Mouse (Mus musculus) spleen, postnatal 36 days (tissue): ENCODE measurements at regions not wholly inside any gene's neighbourhood (a gene's known extent, or its start where the extent isn't known, plus 50 kb on each side); places are given as distances from the start of the nearest gene placed in this dataset.

Experiments used
- DNase-seq, 2 experiments: peaks; one replicate each; pipeline ENCODE4 v3.0.0; 2022; ENCODE audit warnings: low spot score in 2 of 2, mixed read lengths in 1 of 2

DNA sequence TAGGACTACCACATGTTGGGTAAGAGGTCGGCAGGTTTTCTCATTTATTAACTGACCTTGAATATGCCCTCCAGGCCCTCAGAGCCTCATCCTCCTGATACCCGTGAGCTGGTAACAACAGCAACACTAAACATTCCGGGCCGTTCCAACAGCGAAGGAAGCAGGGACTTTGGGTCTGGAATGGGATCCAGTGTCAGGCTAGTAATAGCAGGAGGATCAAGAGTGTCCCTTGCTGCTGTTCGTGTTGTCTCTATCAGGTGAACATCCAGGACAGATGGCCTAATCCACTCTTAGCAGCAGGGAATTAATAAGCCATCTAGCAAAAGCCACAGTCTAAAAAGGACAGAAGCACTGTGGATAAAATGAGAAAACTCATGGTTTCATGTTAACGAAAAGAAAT, 106.7 kb downstream of the Cpeb2 start:
- no peak for DNase-seq

DNA sequence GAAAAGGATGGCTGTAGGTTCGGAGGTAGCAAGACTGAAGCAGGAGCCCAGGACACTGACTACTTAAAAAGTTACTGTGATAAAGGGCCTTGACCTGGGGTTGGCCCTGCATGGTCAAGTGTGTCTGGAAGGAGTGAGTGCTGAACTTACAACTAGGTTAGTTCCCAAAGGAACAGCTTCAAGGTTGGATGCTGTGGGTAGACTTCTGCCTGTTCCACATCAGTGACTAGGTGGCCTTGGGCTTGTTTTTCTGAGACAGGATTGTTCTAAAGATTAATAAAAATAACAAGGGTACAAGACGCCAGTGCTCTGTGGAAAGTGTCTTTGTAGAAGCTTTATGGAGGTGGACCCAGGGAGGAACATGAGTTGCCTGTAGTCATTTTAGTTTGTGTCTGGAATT, 108.5 kb downstream of the Cpeb2 start:
- no peak for DNase-seq

- DNase-seq, result no peak
Measured at GRCm38 (mm10) chr5:43344441-43344840, 111.5 kb downstream of the Cpeb2 start.

DNA sequence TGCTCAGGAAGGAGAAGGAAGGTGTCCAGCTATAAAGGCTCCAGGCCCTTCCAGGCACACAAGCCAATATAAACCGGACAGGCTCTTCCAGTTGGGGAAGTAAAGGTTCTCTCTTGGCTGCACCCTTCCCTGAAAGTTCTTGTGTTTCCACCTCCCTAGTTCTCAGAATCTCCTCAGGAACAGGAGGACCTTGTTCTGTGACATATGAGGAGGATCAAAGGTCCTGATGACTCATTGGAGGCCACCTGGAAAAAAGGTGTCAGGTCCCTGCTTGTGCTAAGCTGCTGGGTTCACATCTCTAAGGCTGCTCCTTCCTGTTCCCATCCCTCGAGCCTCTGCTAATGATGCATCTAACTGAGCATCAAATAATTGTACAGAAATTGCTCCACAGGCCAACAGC, 118.0 kb downstream of the Cpeb2 start:
- no peak for DNase-seq

- no peak for DNase-seq
Measured at GRCm38 (mm10) chr5:43353021-43353990, 120.3 kb downstream of the Cpeb2 start.

GRCm38 (mm10) chr5:43354351-43354942, 121.5 kb downstream of the Cpeb2 start:
- no peak for DNase-seq

- peak; percentile 35 to 48 for DNase-seq
Measured at GRCm38 (mm10) chr5:43355026-43355580, 122.1 kb downstream of the Cpeb2 start.

DNA sequence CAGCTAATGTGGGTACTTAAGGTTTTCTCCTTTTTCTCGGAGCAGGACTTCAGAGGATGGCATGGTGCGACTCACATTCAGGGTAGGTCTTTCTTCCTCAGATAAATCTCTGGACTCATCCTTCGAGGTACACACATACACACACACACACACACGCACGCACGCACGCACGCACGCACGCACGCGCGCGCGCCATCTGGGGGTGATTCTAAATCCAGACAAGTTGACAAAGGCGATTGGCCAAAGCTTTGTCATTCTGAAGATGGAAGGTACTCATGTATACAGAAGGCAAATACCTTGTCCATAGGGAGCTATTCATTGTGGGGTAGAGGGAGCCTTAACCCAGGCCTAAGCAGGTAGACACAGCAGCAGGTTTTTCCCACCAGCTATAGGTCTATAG, 122.9 kb downstream of the Cpeb2 start:
- DNase-seq, result no peak

GRCm38 (mm10) chr5:43357100-43357680, 124.2 kb downstream of the Cpeb2 start:
- no peak for DNase-seq

- no peak for DNase-seq
Measured at GRCm38 (mm10) chr5:43357901-43358300, 124.9 kb downstream of the Cpeb2 start.

GRCm38 (mm10) chr5:43358928-43359765, 126.2 kb downstream of the Cpeb2 start:
- DNase-seq, result no peak

- no peak for DNase-seq
Measured at GRCm38 (mm10) chr5:43360298-43360697, 127.3 kb downstream of the Cpeb2 start.

DNA sequence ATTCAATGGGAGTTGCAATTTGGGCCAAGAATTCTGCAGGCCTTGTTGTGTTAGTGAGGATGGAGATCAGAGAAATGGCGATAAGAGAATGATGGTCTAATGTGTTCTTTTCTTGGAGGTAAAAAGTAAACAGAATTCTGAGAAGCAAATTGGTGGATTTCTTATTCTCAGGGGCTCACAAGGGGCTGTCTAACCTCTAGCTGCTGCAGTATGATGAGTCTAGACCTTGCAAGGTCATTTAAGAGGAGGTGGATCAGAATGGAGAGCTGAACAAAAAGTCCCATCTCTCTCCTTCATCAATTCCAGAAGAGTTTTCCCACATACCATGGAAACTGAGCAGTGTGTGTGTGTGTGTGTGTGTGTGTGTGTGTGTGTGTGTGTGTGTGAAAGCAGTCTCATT, 128.1 kb downstream of the Cpeb2 start:
- DNase-seq, result no peak

- no peak for DNase-seq
Measured at GRCm38 (mm10) chr5:43372385-43372784, 139.4 kb downstream of the Cpeb2 start.

- no peak for DNase-seq
Measured at GRCm38 (mm10) chr5:43384689-43385375, 130.5 kb upstream of the C1qtnf7 start.

DNA sequence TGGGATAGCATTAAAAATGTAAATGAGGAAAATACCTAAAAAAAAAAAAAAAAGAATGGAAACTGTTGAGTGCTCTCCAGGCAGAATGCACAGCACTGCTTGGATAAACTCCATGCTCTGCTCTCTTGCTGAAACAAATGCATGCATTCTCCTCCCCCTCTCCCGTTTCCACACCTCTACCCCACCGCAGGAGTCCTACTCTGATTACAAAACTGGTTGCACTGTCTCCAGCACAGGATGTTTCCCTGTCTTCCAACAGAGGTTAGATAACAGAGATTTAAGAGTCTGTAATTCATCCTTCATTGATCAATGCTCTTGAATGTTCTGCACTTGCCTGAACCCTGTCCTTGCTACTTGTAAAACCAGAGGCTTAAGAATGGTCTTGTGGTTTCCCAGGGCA, 124.3 kb upstream of the C1qtnf7 start:
- DNase-seq, result no peak

DNA sequence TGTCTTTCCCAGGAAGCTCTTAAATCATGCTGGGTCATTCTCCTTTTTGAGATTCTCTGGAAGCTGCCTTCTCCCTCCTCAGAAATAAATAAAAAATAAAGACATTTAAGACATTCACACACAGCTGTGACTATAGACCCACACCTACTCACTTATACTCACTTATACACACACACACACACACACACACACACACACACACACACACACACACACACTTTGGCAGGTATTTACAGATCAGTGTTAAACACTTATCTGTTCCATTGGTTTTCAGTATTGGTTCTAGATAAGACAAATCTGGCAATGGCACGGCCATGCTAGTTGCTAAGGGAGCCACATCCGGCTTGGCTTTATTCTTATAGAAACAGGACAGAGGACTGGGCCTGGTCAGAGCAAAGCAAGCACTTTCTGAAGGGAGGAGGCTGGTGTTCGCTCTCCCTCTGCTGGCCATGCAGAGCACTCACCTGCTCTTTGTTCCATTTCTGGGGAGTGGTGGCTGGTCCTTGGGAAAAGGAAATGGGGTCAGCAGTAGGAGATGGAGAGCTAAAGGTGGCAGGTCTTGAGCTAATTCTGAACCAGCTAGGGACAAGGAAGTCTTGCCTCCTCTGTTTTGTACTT, 123.8 kb upstream of the C1qtnf7 start:
- no peak for DNase-seq

- no peak for DNase-seq
Measured at GRCm38 (mm10) chr5:43392908-43393545, 122.3 kb upstream of the C1qtnf7 start.

GRCm38 (mm10) chr5:43417259-43417658, 98.1 kb upstream of the C1qtnf7 start:
- no peak for DNase-seq
